Mouse (Mus musculus) heart, postnatal 25 days (tissue): ENCODE data around the gene Tmod1. TPM values are rescaled to one million over a fixed set of nuclear protein-coding genes. Genes with fewer than 3 reads are reported as not detected.
A peak's percentile ranks its signal among the peaks of the same experiment; 100 is the strongest.

Source experiments
- DNase-seq: peaks from one replicate; pipeline ENCODE4 v3.0.0; 2022; ENCODE audit warnings: low spot score
- intact Hi-C: fragments of 180-260 bp; cut with DNase I; formaldehyde crosslinking; loops from one replicate; pipeline ENCODE4 v1.15.1; 2025
- total RNA-seq, 2 experiments: library from RNA; stranded (reverse); gene quantifications; 2 replicates each; pipeline ENCODE4 v1.2.3; 2021

Tmod1 gene
- total RNA-seq, 2 experiments from 2014 or later, result 279 to 317 TPM

DNA sequence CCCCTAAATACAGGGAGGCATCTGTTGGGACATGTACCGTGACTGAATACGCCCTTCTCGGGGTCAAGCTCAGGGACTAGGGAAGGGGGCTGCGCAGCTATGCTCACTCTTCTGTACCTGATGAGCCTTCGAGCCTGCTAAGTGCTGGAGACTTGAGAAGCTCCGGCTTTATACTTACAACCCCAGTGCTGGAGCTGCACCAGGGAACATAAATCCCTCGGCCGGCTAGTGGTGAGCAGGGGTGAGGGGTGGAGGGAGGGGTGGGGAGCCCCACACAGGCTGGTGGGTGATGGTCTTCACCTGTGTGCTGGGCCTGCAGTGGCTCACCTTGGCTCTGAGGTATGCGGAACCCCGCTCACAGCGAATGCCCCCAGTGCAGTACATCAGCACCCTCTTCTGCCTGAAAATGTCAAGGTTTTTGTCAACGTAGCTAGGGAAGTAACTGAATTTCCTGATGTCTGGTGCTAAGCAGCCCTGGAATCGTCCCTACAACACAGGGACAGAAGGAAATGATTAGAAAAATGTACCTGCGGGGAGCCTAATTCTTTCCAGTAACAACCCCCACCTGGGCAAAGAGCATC, 80.9 kb downstream of the Tmod1 start:
- no peak for DNase-seq
- intact Hi-C loops, result loop anchor here (5.0 kb wide), 1 partner anchor 102 kb away; no protein-coding TSS in a partner anchor

DNA sequence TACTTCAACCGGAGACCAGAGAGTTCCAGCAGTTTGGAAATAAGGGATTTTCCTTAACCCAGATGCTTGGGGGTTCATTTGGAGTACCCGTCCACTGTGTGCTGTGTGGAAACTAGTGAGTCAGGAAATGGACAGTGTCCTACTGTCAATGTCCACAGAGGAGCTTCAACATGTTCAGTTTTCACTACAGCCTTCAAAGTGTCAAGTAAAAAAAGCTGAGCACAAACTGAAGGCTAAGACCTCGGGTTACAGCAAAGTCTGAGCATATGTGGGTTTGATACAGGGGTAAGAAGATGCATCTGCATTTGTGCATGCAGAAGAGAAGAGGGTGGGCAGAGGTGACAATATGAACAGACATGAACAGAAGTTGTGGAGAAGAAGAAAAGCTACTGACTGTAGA, 82.0 kb downstream of the Tmod1 start:
- no peak for DNase-seq
- intact Hi-C loops, result loop anchor here (5.0 kb wide), 1 partner anchor 103 kb away; no protein-coding TSS in a partner anchor

DNA sequence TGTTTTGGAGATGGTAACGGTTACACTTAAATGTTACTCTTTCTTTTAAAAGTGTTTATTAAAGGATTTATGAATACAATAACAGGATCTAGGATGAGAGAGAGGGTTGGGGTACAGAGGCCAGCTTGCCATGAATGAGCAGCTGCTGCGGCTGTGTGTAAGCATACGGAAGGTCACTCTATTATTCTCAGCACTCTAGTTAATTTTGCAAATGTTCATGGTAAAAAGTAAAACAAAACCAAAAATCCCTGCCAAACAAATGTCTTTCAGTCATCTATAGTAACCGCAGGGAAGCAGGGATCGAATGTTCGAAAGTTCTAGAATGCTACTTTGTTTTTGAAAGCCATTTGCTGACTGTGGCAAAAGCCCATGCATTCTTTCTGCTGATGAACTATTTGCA, 84.6 kb downstream of the Tmod1 start:
- no peak for DNase-seq
- intact Hi-C loops, result loop anchor here (5.0 kb wide), 1 partner anchor 106 kb away; no protein-coding TSS in a partner anchor

DNA sequence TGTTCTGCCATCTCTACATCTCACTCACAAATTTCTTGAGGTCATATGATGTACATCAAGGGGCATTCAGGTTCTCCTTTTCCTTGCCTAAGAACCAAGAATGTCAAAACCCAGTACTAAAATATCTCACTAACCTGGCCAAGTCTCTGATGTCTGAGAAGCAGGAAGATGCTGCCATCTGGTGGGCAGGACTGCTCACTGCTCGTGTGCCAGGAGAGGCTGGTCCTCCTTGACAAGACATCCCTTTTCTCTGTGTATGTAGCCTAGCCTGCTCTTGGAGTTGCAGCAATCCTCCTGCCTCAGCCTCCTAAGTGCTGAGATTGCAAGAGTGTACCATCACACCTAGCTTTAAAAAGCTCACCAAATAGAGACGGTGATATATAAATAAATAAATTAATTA, 87.8 kb downstream of the Tmod1 start:
- intact Hi-C loops, result loop anchor here (2.0 to 5.0 kb wide), 2 partner anchors 99 to 184 kb away; no protein-coding TSS in a partner anchor
- DNase-seq, result peak; percentile 6

DNA sequence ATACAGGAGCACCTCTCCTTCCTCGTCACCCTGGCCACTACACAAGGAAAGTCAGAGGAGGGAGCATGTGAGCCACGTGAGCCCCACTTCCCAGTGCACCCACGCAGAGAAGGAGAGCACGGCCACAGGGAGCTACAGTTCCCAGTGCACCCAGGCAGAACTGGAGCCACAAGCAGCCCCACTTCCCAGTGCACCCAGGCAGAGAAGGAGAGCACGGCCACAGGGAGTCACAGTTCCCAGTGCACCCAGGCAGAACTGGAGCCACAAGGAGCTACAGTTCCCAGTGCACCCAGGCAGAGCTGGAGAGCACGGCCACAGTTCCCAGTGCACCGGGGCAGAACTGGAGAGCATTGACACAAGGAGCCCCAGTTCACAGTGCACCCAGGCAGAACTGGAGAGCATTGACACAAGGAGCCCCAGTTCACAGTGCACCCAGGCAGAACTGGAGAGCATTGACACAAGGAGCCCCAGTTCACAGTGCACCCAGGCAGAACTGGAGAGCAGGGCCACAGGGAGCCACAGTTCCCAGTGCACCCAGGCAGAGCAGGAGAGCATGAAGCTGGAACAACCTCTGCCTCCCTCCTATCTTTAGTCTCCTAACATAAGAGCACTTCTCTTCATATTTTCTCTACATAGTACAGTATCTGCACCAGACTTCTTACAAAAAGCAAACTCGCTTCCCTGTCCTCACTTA, 90.7 kb downstream of the Tmod1 start:
- DNase-seq, result no peak
- intact Hi-C loops, result loop anchor here (2.0 to 5.0 kb wide), 2 partner anchors 102 to 157 kb away; no protein-coding TSS in a partner anchor

DNA sequence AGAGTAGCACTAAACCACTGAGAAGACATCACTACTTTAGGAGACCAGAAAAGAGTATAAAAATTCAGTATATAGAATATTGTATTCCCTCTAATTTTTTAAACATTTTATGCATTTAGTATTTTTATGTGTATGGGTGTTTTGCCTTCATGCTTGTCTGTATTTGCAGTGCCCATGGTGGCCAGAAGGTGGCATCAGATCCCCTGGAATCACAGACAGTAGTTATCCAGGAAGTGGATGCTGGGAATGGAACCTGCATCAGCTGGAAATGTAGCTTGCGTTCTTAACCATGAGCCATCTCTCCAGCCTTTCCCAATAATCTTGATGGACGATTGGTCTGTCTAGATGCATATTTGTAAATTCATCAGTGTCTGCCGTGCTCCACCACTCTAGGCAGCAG, 91.5 kb downstream of the Tmod1 start:
- DNase-seq, result no peak

DNA sequence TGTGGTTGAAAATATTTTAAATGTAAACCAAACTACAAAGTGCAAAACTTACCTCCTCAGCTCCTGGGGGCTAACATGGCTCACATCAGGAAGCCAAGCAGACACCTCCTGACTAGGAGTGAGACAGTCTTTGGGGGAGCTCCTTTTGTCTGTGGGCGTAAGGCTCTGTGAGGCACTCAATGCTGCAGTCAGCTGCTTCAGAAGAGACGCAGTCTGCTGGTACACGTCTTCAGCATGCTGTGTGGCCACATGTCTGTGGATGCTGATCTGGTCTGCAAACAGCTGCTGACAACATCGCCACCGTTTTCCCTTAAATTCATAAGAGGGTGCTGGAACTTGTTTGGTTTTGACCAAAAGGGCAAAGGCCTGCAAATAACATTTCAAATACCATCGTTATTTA, 93.1 kb downstream of the Tmod1 start:
- intact Hi-C loops, result no loop called here
- DNase-seq, result no peak

More for the DNA sequence above, 91.5 kb downstream of the Tmod1 start:
- intact Hi-C loops, result no loop called here

DNA sequence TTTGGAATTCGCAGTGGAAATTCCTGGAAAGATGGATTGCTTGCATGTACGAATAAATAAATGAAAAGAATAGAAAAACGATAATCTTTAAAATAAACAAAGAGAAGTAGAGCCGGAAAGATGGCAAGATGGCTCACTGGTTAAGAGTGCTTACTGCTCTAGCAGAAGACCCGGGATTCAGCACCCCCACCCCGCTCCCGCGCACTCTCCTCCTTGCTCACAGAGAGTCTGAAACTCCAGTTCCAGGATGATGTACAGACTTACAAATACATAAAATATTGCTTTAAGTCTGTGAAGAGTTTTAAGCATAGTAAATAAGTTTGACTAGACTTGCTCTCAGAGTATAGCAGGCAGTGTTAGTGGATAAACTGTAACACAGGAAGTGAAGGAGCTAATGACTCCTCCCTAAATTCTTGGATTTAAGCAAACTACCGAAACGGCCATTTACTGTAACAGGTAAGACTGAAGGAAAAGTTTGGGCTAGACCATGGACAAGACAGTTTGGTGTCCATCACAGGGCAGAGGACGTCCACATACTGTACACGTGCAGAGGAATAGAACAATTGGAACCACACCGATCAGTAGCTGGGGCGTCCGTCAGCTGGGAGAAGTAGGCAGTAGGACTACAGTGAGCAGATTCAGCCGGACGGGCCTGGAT, 99.0 kb downstream of the Tmod1 start:
- no peak for DNase-seq
- intact Hi-C loops, result loop anchor here (5.0 kb wide), 1 partner anchor 55 kb away; no protein-coding TSS in a partner anchor

DNA sequence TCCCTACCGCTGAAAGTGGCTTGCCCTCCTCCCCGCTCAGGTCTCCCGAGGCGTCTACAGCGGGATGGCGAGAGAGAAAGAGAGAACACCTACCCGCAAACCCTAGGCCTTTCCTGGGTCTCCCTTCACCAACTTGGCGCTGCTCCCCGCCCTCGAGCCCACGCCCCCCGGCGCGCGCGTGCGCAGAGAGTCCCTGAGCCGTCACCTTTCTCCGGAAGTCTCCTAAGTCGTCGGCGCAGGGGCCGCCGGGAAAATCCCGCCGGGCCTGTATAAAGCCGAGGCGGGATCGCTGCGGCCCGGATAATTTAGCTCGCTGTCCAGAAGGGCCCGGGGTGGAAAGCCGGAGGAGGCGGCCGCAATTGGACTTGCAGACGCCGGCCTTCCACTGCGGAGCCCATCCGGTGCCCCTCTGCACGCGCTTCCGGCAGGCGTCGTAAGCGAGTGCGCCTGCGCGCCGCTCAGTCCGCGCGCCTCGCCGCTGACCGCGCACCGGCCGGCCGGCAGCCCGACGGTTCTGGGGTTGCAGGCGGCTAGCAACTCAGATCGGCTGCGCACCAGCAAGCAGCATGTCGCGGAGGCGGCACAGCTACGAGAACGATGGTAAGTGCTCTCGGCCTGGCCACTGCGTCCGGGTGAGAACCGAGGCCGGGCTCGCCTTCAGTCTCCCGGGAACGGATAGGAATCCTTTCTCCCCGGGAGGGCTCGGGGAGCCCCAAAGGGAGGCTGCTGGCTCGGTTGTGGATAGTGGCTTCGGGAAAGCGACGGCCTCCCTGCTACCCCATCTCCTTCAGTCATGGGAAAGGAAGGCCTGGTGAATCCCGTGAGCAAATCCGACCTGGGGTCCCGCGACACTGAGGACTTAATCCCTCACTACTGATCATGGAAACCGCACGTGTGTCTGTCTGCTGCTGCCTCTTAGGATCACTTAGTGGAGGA, 99.8 kb downstream of the Tmod1 start, which contains the start of the genes Ncbp1 and Tstd2:
Gene Ncbp1 (plus strand): TSS at position 327 of the 936 bp plus-strand sequence.
Gene Tstd2 (minus strand): TSS at position 408 of the 936 bp plus-strand sequence.
- intact Hi-C loops, result loop anchor here (5.0 kb wide), 1 partner anchor 54 kb away; no protein-coding TSS in a partner anchor
- peak; percentile 86 for DNase-seq

DNA sequence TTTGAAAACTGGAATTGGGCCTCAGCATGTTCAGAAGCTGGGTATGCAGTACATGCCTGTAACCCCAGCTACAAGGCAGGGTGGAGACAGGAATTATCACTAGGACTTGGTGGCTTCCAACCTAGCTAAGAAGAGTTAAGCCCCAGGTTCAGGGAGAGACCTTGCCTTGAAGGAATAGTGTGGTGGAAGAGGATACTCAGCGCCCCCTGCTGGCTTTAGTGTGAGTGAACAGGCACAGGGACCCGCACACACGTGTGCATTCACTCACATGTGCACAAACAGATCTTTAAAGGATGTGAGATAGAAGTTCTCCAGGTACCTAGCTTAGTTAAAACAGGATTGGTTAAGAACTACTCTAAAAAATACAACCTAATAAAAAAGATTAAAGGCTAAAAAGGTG, 105.6 kb downstream of the Tmod1 start:
- no peak for DNase-seq
- intact Hi-C loops, result no loop called here

DNA sequence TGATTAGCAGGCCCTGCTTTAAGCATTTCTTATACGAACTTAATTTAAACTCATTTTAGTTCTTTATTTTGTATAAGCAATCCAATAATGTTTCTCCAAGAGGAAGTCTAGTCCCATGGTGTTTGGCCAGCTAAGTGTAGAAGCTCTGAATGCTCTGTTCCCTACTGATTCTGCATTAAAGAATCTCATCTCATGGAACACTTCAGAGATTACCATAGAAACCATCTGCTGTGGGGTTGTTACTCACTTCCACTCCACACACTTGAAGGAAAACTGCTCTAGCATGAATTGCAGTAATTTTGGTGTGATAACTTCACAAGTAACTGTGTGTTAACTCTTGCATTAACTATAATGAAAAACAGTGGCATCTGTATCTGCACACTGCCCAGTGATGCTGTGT, 108.1 kb downstream of the Tmod1 start:
- intact Hi-C loops, result no loop called here
- DNase-seq, result no peak

DNA sequence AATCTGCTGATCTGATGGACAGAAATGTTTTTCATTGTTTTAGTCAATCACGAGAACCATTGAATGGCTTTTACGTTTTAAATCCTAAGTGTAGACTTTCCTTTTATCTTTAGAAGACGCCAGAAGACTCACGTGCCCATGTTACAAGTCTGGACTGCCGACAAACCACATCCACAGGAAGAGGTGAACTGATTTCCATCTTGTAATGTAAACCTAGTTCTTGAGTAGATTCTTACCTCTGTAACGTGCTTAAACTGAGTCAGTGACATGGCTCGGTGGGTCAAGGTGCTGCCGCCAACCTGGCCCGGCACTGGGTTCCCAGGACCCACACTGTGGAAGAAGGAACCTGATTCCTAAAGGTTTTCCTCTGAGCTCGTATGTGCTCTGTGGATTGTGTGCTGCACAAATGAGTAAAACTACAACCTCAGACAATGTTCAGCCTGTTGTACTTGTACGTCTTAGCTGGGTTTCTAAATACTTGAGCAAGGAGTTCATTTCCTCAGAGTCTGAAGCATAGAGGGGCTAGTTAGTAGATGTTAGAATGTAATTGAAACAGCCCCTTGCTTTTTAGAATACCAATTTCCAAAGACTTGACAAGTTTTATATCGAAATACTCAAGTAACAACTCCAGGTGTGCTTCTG, 113.3 kb downstream of the Tmod1 start:
- no peak for DNase-seq
- intact Hi-C loops, result no loop called here

DNA sequence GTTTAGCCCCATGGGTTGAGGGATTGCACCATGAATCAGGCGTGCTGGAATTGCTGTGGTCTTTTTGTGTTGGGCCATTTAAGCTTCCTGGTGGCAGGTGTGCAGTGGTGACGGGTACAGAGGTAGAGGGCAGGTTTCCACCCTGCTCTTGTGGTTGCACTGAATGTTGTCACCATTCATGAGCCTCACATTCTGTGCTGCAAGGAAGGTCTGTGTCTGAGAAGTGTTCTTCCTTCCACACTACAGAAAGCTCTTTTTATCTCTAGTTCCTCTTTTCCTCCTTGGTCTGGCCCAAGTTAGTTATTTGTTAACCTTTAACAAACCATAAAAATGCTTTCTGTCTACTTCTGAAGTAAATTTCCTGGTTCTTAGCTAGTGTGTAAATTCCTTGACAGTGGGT, 125.3 kb downstream of the Tmod1 start:
- DNase-seq, result no peak
- intact Hi-C loops, result no loop called here

Other genes with a start within 250 kb of the Tmod1 start
- 10 to 100 TPM; 16.0 to 17.5 TPM for gene Aldh1b1, start 239.9 kb upstream of the Tmod1 start, total RNA-seq
- gene Igfbpl1, start 212.0 kb upstream of the Tmod1 start, total RNA-seq, result 1 to 10 TPM in 1 of 2 experiments, under 1 TPM in 1; 0.83 to 1.6 TPM
- not detected for gene Stra6l, start 190.3 kb upstream of the Tmod1 start, total RNA-seq
- not detected for gene Ccdc180, start 148.6 kb upstream of the Tmod1 start, total RNA-seq
- gene Tdrd7, start 73.6 kb upstream of the Tmod1 start, total RNA-seq, result 10 to 100 TPM in 1 of 2 experiments, 1 to 10 TPM in 1; 9.7 to 11.7 TPM
- 10 to 100 TPM; 21.4 to 22.2 TPM for gene Ncbp1, start 99.7 kb downstream of the Tmod1 start, total RNA-seq
- 10 to 100 TPM; 14.5 to 15.1 TPM for gene Tstd2, start 99.8 kb downstream of the Tmod1 start, total RNA-seq
- gene Xpa, start 157.4 kb downstream of the Tmod1 start, total RNA-seq, result 1 to 10 TPM; 6.9 to 7.0 TPM